Mouse (Mus musculus) forebrain, postnatal 0 days (tissue): ENCODE measurements around the gene Pkib. TPM values are rescaled to one million over a fixed set of nuclear protein-coding genes. Genes with fewer than 3 reads are reported as not detected.

Source experiments
- ATAC-seq: fragments of 200-750 bp; cut with Nextera tagmentation; 2 replicates; pipeline ENCODE4 v1.8.0; 2017; ENCODE audit warnings: mild to moderate bottlenecking, moderate library complexity
- DNase-seq: peaks from one replicate; pipeline ENCODE4 v3.0.0-alpha.2; 2015
- H3K27ac ChIP-seq: fragments of 300-500 bp; sonication (generic); 2 replicates; pipeline ENCODE4 v1.5.1; 2014; ENCODE audit warnings: low read depth, mild to moderate bottlenecking, antibody characterized with exemption, low read length, moderate library complexity, mixed read lengths
- H3K27me3 ChIP-seq: fragments of 300-500 bp; sonication (generic); 2 replicates; pipeline ENCODE4 v1.6.1; 2014; ENCODE audit warnings: mild to moderate bottlenecking, low read length, mixed read lengths; ENCODE audit not compliant: insufficient read depth
- H3K36me3 ChIP-seq: fragments of 300-500 bp; sonication (generic); 2 replicates; pipeline ENCODE4 v1.6.1; 2014; ENCODE audit warnings: mild to moderate bottlenecking, moderate library complexity; ENCODE audit not compliant: insufficient read depth
- H3K4me1 ChIP-seq: fragments of 300-500 bp; sonication (generic); 2 replicates; pipeline ENCODE4 v1.6.1; 2014; ENCODE audit warnings: antibody characterized with exemption; ENCODE audit not compliant: insufficient read depth
- H3K4me2 ChIP-seq: fragments of 300-500 bp; sonication (generic); 2 replicates; pipeline ENCODE4 v1.6.1; 2014; ENCODE audit warnings: low read depth, mild to moderate bottlenecking, moderate library complexity
- H3K4me3 ChIP-seq: fragments of 300-500 bp; sonication (generic); 2 replicates; pipeline ENCODE4 v1.5.1; 2014; ENCODE audit warnings: low read depth, low read length, mixed read lengths
- H3K9ac ChIP-seq: fragments of 300-500 bp; sonication (generic); 2 replicates; pipeline ENCODE4 v1.6.1; 2014; ENCODE audit warnings: mild to moderate bottlenecking
- H3K9me3 ChIP-seq: fragments of 300-500 bp; sonication (generic); 2 replicates; pipeline ENCODE4 v1.6.1; 2016; ENCODE audit warnings: low read length
- CTCF ChIP-seq: sonication (generic); IDR thresholded peaks from 2 replicates; pipeline ENCODE4 v1.5.1; 2016; ENCODE audit warnings: antibody characterized with exemption, control low read depth, low read depth
- WGBS: fragments of 180-500 bp; shearing (Covaris S2); extraction: QIAGEN DNeasy Blood & Tissue Kit; methylation state at CpG from one replicate; pipeline ENCODE4 v1.1.7; 2014; 5-methylcytosine and 5-hydroxymethylcytosine counted together
- polyA plus RNA-seq: library from polyadenylated mRNA; unstranded; fragments of >200 nt; fragmentation: Nextera tagmentation; extraction: Ambion mirVana; gene quantifications from 2 replicates; pipeline ENCODE4 v1.2.1, GENCODE M21; 2015
- total RNA-seq: library from RNA; depleted of rRNA; stranded (reverse); fragments of >200 nt; gene quantifications from 2 replicates; pipeline ENCODE4 v1.2.3, GENCODE M21; 2014

The Pkib gene
- total and polyA plus RNA-seq, 2 experiments from 2014 or later = 2.4 to 7.5 TPM

- no peak for ATAC-seq
- H3K9me3 ChIP-seq = no peaks in the 10 kb centered on the region
Observed at GRCm38 (mm10) chr10:57747127-57747526, 115.3 kb downstream of the Pkib start.

GRCm38 (mm10) chr10:57753343-57753742 is 121.6 kb downstream of the Pkib start:
- H3K4me1 ChIP-seq = no peaks in the 10 kb centered on the region
- no peak overlapping the region for H3K27ac ChIP-seq
- H3K9ac ChIP-seq = no peak overlapping the region
- no peak overlapping the region for H3K4me3 ChIP-seq
- no peak for TF ChIP-seq CTCF
- ATAC-seq = no peak
- H3K4me2 ChIP-seq = no peak overlapping the region
- H3K9me3 ChIP-seq = no peaks in the 10 kb centered on the region
- no peaks in the 10 kb centered on the region for H3K27me3 ChIP-seq
- no peaks in the 10 kb centered on the region for H3K36me3 ChIP-seq
- no peak for DNase-seq
- WGBS = 88% methylated on average over 1 of the region's 1 CpGs

More at GRCm38 (mm10) chr10:57747127-57747526, 115.3 kb downstream of the Pkib start:
- DNase-seq = no peak
- Histone ChIP-seq H3K27ac (no peak overlapping the region), H3K9ac (no peak overlapping the region), H3K4me2 (no peak overlapping the region), H3K27me3 (no peaks in the 10 kb centered on the region), H3K36me3 (no peaks in the 10 kb centered on the region), H3K4me1 (no peaks in the 10 kb centered on the region), H3K4me3 (no peak overlapping the region)
- no peak for TF ChIP-seq CTCF

- H3K9me3 ChIP-seq = no peaks in the 10 kb centered on the region
- TF ChIP-seq CTCF = no peak
- WGBS = 97% methylated on average over 2 of the region's 2 CpGs
- no peak overlapping the region for H3K4me3 ChIP-seq
- no peak for DNase-seq
- H3K27me3 ChIP-seq = no peaks in the 10 kb centered on the region
- H3K4me1 ChIP-seq = no peaks in the 10 kb centered on the region
- no peak overlapping the region for H3K27ac ChIP-seq
- ATAC-seq = no peak
- H3K4me2 ChIP-seq = no peak overlapping the region
- H3K9ac ChIP-seq = no peak overlapping the region
- H3K36me3 ChIP-seq = no peaks in the 10 kb centered on the region
Observed at GRCm38 (mm10) chr10:57755201-57755736, 123.5 kb downstream of the Pkib start.

- H3K9ac ChIP-seq = no peak overlapping the region
- TF ChIP-seq CTCF = no peak
- H3K36me3 ChIP-seq = no peaks in the 10 kb centered on the region
- DNase-seq = no peak
- H3K9me3 ChIP-seq = no peaks in the 10 kb centered on the region
- H3K4me1 ChIP-seq = no peaks in the 10 kb centered on the region
- 92% methylated on average over 2 of the region's 2 CpGs for WGBS
- no peak overlapping the region for H3K4me3 ChIP-seq
- H3K27ac ChIP-seq = no peak overlapping the region
- no peak overlapping the region for H3K4me2 ChIP-seq
- H3K27me3 ChIP-seq = no peaks in the 10 kb centered on the region
- ATAC-seq = no peak
Observed at GRCm38 (mm10) chr10:57758999-57759398, 127.2 kb downstream of the Pkib start.

GRCm38 (mm10) chr10:57760694-57761093 is 128.9 kb downstream of the Pkib start:
- H3K27ac ChIP-seq = no peak overlapping the region
- no peaks in the 10 kb centered on the region for H3K36me3 ChIP-seq
- no peaks in the 10 kb centered on the region for H3K4me1 ChIP-seq
- H3K4me2 ChIP-seq = no peak overlapping the region
- H3K9me3 ChIP-seq = no peaks in the 10 kb centered on the region
- no peak overlapping the region for H3K9ac ChIP-seq
- no peak for ATAC-seq
- no peak overlapping the region for H3K4me3 ChIP-seq
- no peak for DNase-seq
- WGBS = 81% methylated on average over 3 of the region's 3 CpGs
- H3K27me3 ChIP-seq = no peaks in the 10 kb centered on the region
- no peak for TF ChIP-seq CTCF

- Histone ChIP-seq H3K27me3 (no peaks in the 10 kb centered on the region), H3K4me1 (no peaks in the 10 kb centered on the region), H3K4me3 (no peak overlapping the region), H3K27ac (no peak overlapping the region), H3K9me3 (no peaks in the 10 kb centered on the region), H3K4me2 (no peak overlapping the region), H3K9ac (no peak overlapping the region), H3K36me3 (no peaks in the 10 kb centered on the region)
- TF ChIP-seq CTCF = no peak
- 25% methylated on average over 1 of the region's 1 CpGs for WGBS
- ATAC-seq (no peak), DNase-seq (no peak)
Observed at GRCm38 (mm10) chr10:57763044-57763443, 131.3 kb downstream of the Pkib start.

- H3K27me3 ChIP-seq = no peaks in the 10 kb centered on the region
- peak overlapping the region; percentile 19 for H3K9ac ChIP-seq
- 0 out of 2 replicates have a peak overlapping the region, but pooled peaks have one; percentile 5 for H3K4me3 ChIP-seq
- H3K4me1 ChIP-seq = peaks cover 23% of the 10 kb centered on the region
- ATAC-seq = peak; percentile 70
- H3K4me2 ChIP-seq = peak overlapping the region; percentile 39
- 8% methylated on average over 12 of the region's 13 CpGs for WGBS
- peak overlapping the region; percentile 79 for H3K27ac ChIP-seq
- DNase-seq = peak; percentile 60
- no peak for TF ChIP-seq CTCF
- H3K36me3 ChIP-seq = no peaks in the 10 kb centered on the region
- H3K9me3 ChIP-seq = no peaks in the 10 kb centered on the region
Observed at GRCm38 (mm10) chr10:57783289-57784130, 151.7 kb downstream of the Pkib start.
